Mouse (Mus musculus) olfactory bulb, adult 2 months (tissue): ENCODE results near the gene Zglp1. TPM values are rescaled to one million over a fixed set of nuclear protein-coding genes. Genes with fewer than 3 reads are reported as not detected.

ENCODE experiments used
- H3K27ac ChIP-seq: fragments of 200-500 bp; 2 replicates; pipeline ENCODE4 v1.5.1; 2012; ENCODE audit warnings: low read depth, low read length; ENCODE audit not compliant: insufficient read depth
- H3K4me1 ChIP-seq: fragments of 200-500 bp; 2 replicates; pipeline ENCODE4 v1.6.1; 2012; ENCODE audit warnings: low read length; ENCODE audit not compliant: control insufficient read depth, insufficient read depth
- H3K4me3 ChIP-seq: fragments of 200-500 bp; 2 replicates; pipeline ENCODE4 v1.5.1; 2012; ENCODE audit warnings: mild to moderate bottlenecking, low read depth, low read length, moderate library complexity; ENCODE audit not compliant: insufficient read depth
- CTCF ChIP-seq: fragments of 200-500 bp; IDR thresholded peaks from 2 replicates; pipeline ENCODE4 v1.5.1; 2012; ENCODE audit warnings: low read depth, mild to moderate bottlenecking, low read length, moderate library complexity; ENCODE audit not compliant: insufficient read depth
- POLR2A ChIP-seq: fragments of 200-500 bp; IDR thresholded peaks from 2 replicates; pipeline ENCODE4 v1.6.1; 2012; ENCODE audit warnings: mild to moderate bottlenecking, low read depth, low read length, moderate library complexity; ENCODE audit not compliant: insufficient read depth
- WGBS: fragments of 180-500 bp; shearing (Covaris S2); methylation state at CpG from one replicate; pipeline ENCODE4 v1.1.7; 2018; 5-methylcytosine and 5-hydroxymethylcytosine counted together
- polyA plus RNA-seq: library from polyadenylated mRNA; stranded (reverse); fragments of >200 nt; gene quantifications from 2 replicates; pipeline ENCODE4 v1.2.4, GENCODE M21; 2012; ENCODE audit warnings: low replicate concordance; ENCODE audit not compliant: missing spikeins, insufficient read depth, insufficient read length

The Zglp1 gene
- polyA plus RNA-seq, 1 experiment, result not detected

DNA sequence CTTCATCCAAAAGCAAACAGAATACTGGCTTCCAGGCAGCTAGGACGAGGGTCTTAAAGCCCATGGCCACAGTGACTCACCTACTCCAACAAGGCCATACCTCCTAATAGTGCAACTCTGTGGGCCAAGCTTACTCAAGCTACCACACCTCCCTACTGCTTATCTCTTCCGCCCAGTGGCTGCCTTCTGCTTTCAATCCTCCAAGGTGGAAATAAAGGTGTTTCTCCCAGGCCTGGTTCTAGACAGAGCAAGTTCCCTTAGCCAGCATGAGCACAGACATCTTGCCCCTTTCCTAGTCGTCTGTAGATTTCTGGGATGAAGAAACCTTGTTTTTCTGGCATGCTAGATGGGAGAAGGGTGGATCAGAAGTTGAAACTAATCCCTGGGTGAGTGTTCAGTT, 27.1 kb downstream of the Zglp1 start:
- TF ChIP-seq CTCF (no peak), POLR2A (no peak)
- WGBS, result 58% methylated on average over 3 of the region's 3 CpGs
- H3K4me3 ChIP-seq, result no peak overlapping the region
- peak overlapping the region; percentile 84; the same call in 1 of the 2 replicates for H3K27ac ChIP-seq
- peaks cover 55% of the 10 kb centered on the region for H3K4me1 ChIP-seq

DNA sequence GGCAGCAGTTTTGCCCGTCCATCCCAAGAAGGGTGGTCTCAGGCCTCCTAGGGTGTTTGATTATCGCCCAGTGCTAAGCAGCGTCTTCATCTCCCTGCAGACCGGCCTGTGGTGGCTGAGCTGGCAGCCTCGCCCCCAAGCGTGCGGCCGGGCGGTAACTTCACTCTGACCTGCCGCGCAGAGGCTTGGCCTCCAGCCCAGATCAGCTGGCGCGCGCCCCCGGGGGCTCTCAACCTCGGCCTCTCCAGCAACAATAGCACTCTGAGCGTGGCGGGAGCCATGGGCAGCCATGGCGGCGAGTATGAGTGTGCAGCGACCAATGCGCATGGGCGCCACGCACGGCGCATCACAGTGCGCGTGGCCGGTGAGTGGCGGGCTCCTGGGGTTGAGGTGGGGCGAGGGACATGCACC, 29.4 kb downstream of the Zglp1 start:
- Histone ChIP-seq H3K27ac (peak overlapping the region; percentile 49; the same call in 1 of the 2 replicates), H3K4me1 (peaks cover 69% of the 10 kb centered on the region), H3K4me3 (peak overlapping the region; percentile 30)
- WGBS, result 4% methylated on average over 31 of the region's 31 CpGs
- TF ChIP-seq CTCF, result no peak
- TF ChIP-seq POLR2A, result peak; percentile 42; the same call in 1 of the 2 replicates

DNA sequence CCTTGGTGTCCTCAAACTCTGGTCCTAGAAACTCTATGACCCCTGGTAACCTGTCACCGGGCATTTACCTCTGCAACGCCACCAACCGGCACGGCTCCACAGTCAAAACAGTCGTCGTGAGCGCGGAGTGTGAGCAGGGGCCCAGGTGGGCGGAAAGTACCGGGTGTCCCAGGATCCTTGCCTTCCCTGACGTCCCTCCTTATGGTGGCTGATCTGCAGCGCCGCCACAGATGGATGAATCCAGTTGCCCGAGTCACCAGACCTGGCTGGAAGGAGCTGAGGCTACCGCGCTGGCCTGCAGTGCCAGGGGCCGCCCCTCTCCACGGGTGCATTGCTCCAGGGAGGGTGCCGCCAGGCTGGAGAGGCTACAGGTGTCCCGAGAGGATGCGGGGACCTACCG, 30.2 kb downstream of the Zglp1 start:
- Histone ChIP-seq H3K4me1 (peaks cover 63% of the 10 kb centered on the region), H3K4me3 (0 out of 2 replicates have a peak overlapping the region, but pooled peaks have one; percentile 3), H3K27ac (peak overlapping the region; percentile 7; the same call in 1 of the 2 replicates)
- WGBS, result 17% methylated on average over 22 of the region's 22 CpGs
- TF ChIP-seq CTCF (no peak), POLR2A (no peak)

DNA sequence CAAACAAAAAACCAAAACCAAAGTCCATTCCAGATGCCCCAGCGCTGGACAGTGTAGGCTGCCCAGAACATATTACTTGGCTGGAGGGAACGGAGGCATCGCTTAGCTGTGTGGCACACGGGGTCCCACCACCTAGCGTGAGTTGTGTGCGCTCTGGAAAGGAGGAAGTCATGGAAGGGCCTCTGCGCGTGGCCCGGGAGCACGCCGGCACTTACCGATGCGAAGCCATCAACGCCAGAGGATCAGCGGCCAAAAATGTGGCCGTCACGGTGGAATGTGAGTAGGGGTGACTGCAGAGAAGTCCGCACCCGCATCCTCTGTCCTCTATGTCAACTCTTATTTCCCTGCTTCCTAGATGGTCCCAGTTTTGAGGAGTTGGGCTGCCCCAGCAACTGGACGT, 30.7 kb downstream of the Zglp1 start:
- WGBS, result 43% methylated on average over 20 of the region's 20 CpGs
- H3K27ac ChIP-seq, result no peak overlapping the region
- TF ChIP-seq POLR2A, result no peak
- 0 out of 2 replicates have a peak, but pooled peaks have one; percentile 16 for TF ChIP-seq CTCF
- no peak overlapping the region for H3K4me3 ChIP-seq
- peaks cover 62% of the 10 kb centered on the region for H3K4me1 ChIP-seq

DNA sequence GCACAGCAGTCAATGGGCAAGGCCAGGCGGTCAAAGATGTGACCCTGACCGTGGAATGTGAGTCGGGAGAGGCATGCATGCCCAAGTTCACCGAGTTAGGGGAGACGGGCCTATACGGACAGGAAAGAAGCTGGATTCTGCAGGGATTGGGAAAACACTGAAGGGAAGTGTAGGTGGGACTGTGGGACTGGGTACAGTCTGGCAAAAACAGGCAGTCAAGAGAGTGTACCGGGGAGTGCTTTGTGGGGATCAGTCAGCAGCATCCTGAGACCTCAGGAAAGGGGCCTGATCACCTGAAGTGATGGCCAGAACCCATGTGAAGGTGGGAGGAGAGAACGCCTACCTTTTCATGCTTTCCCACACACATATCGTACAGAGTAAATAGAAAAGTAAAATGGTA, 31.3 kb downstream of the Zglp1 start:
- Histone ChIP-seq H3K27ac (no peak overlapping the region; the same call in 1 of the 2 replicates), H3K4me3 (no peak overlapping the region), H3K4me1 (peaks cover 62% of the 10 kb centered on the region)
- WGBS, result 48% methylated on average over 9 of the region's 9 CpGs
- TF ChIP-seq CTCF (no peak), POLR2A (no peak)

DNA sequence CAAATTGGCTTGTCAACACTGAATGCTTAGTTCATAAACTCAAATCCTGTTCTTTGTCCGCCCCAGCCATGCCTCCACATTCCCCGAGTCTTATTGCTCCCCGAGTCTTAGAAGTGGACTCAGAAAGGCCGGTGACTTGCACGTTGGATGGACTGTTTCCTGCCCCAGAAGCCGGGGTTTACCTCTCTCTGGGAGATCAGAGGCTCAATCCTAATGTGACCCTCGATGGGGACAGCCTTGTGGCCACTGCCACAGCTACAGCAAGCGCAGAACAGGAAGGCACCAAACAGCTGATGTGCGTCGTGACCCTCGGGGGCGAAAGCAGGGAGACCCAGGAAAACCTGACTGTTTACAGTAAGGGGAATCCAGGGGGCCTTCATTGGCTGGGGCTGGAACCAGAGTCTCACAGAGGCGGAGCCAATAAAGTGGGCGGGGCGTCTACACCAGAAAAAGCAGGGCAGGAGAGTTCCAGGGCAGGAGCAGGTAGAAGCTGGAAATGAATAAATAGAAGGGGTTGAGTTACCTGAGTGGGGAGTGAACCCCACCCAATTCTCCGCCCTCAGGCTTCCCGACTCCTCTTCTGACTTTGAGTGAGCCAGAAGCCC, 32.3 kb downstream of the Zglp1 start:
- Histone ChIP-seq H3K4me3 (no peak overlapping the region), H3K27ac (no peak overlapping the region), H3K4me1 (peaks cover 66% of the 10 kb centered on the region)
- 37% methylated on average over 17 of the region's 17 CpGs for WGBS
- TF ChIP-seq CTCF (0 out of 2 replicates have a peak, but pooled peaks have one; percentile 8), POLR2A (no peak)

DNA sequence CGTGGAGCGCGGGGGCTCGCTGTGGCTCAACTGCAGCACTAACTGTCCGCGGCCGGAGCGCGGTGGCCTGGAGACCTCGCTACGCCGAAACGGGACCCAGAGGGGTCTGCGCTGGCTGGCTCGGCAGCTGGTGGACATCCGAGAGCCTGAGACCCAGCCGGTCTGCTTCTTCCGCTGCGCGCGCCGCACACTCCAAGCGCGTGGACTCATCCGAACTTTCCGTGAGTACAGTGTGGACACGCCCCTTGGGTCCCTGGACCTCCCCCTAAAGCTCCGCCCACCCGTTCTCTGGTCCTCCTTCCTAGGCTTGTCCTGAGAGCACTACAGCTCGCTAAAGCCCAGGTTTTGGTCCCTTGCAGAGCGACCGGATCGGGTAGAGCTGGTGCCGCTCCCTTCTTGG, 33.8 kb downstream of the Zglp1 start:
- Histone ChIP-seq H3K27ac (peak overlapping the region; percentile 93), H3K4me1 (peaks cover 64% of the 10 kb centered on the region), H3K4me3 (peak overlapping the region; percentile 59)
- WGBS, result under 1% methylated on average over 34 of the region's 34 CpGs
- TF ChIP-seq POLR2A (no peak), CTCF (no peak)

DNA sequence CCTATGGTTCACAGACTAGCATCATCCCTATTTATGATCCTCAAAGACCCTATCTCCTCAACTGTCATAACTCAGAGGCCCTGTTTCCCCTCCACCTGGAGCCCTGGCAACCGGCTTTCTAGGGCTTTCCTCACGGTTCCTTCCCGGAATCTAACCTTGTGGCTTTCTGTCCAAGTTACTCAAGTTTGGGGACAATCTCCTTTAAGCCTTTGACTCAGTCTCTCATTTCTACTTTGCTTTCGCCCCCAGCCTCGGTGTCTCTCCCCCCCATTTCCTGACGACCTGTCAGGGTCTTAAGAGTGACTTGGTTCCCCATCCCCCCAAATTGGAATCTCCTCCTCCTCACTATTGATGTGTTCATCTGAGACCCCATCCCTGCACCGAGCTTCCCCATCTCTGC, 34.4 kb downstream of the Zglp1 start:
- H3K27ac ChIP-seq, result peak overlapping the region; percentile 93
- H3K4me3 ChIP-seq, result peak overlapping the region; percentile 59
- H3K4me1 ChIP-seq, result peaks cover 63% of the 10 kb centered on the region
- TF ChIP-seq CTCF (no peak), POLR2A (no peak)
- WGBS, result 2% methylated on average over 7 of the region's 7 CpGs

DNA sequence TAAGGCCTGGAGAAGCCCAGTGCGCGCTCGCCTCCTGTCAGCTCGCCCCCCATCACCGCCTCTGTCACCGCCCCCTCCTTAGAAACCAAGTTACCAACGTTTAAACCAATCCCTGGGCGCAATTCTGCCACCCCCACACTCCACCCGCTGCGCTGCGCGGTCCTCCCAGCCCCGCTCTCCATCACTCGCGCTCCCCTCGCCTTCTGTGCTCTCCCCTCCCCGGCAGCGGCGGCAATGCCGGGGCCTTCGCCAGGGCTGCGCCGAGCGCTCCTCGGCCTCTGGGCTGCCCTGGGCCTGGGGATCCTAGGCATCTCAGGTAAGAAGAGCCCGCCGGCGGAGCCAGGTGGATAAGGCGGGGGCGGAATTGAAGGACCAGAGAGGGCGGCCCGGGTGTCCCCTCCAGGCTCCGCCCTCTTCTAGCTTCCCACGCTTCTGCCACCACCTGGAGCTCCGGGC, 35.0 kb downstream of the Zglp1 start, which contains the start of gene Icam5:
TSS of gene Icam5 (plus strand) at position 178 of the 456 bp plus-strand sequence.
- Histone ChIP-seq H3K4me1 (peaks cover 63% of the 10 kb centered on the region), H3K27ac (peak within 1 kb of the TSS; percentile 93), H3K4me3 (peak within 1 kb of the TSS; percentile 59)
- WGBS, result under 1% methylated on average over 35 of the region's 35 CpGs
- TF ChIP-seq POLR2A (peak; percentile 46; the same call in 1 of the 2 replicates), CTCF (0 out of 2 replicates have a peak, but pooled peaks have one; percentile 7)
